Mouse (Mus musculus) heart, embryonic 16.5 days (tissue): ENCODE results near the gene Med7. TPM values are rescaled to one million over a fixed set of nuclear protein-coding genes. Genes with fewer than 3 reads are reported as not detected.
A peak's percentile ranks its signal among the peaks of the same experiment; 100 is the strongest.

Experiments
- ATAC-seq: fragments of 200-750 bp; cut with Nextera tagmentation; replicated peaks from 2 replicates; pipeline ENCODE4 v1.8.0; 2017; ENCODE audit warnings: moderate number of reproducible peaks; ENCODE audit not compliant: insufficient read depth, low FRiP score; ENCODE audit errors: extremely low read depth
- H3K27ac ChIP-seq: fragments of 300-500 bp; sonication (generic); 2 replicates; pipeline ENCODE4 v1.5.1; 2014; ENCODE audit warnings: mild to moderate bottlenecking, low read length, control low read depth, moderate library complexity
- H3K27me3 ChIP-seq: fragments of 300-500 bp; sonication (generic); 2 replicates; pipeline ENCODE4 v1.6.1; 2014; ENCODE audit warnings: low read length, mixed read lengths; ENCODE audit not compliant: control insufficient read depth, insufficient read depth
- H3K36me3 ChIP-seq: fragments of 300-500 bp; sonication (generic); 2 replicates; pipeline ENCODE4 v1.6.1; 2014; ENCODE audit not compliant: control insufficient read depth, insufficient read depth
- H3K4me1 ChIP-seq: fragments of 300-500 bp; sonication (generic); 2 replicates; pipeline ENCODE4 v1.6.1; 2014; ENCODE audit warnings: low read length, mixed read lengths; ENCODE audit not compliant: control insufficient read depth, insufficient read depth
- H3K4me2 ChIP-seq: fragments of 300-500 bp; sonication (generic); 2 replicates; pipeline ENCODE4 v1.6.1; 2014; ENCODE audit warnings: low read depth, mild to moderate bottlenecking, control low read depth, low read length
- H3K4me3 ChIP-seq: fragments of 300-500 bp; sonication (generic); 2 replicates; pipeline ENCODE4 v1.5.1; 2014; ENCODE audit warnings: mild to moderate bottlenecking, control low read depth, low read length
- H3K9ac ChIP-seq: fragments of 300-500 bp; sonication (generic); 2 replicates; pipeline ENCODE4 v1.6.1; 2014; ENCODE audit warnings: low read length, control low read depth
- H3K9me3 ChIP-seq: fragments of 300-500 bp; sonication (generic); replicated peaks from 2 replicates; pipeline ENCODE4 v1.6.1; 2016; ENCODE audit warnings: low read length; ENCODE audit not compliant: control insufficient read depth
- WGBS: fragments of 180-500 bp; shearing (Covaris S2); extraction: QIAGEN DNeasy Blood & Tissue Kit; methylation state at CpG from one replicate; pipeline ENCODE4 v1.1.7; 2014; 5-methylcytosine and 5-hydroxymethylcytosine counted together
- polyA plus RNA-seq: library from polyadenylated mRNA; unstranded; fragments of >200 nt; fragmentation: Nextera tagmentation; extraction: Ambion mirVana; gene quantifications from 2 replicates; pipeline ENCODE4 v1.2.1, GENCODE M21; 2015

Med7 gene
- 43.6 and 47.8 TPM in 2 replicates for polyA plus RNA-seq

GRCm38 (mm10) chr11:46436760-46437458 lies at the start of gene Med7:
TSS of gene Med7 (plus strand) at chr11:46436925.
- under 1% methylated on average over 56 of the region's 59 CpGs for WGBS
- no peaks in the 10 kb centered on the region for H3K27me3 ChIP-seq
- H3K4me3 ChIP-seq, result peak within 1 kb of the TSS; percentile 81
- H3K27ac ChIP-seq, result peak within 1 kb of the TSS; percentile 89
- peaks cover 9% of the 10 kb centered on the region for H3K4me1 ChIP-seq
- peaks cover 6% of the 10 kb centered on the region for H3K36me3 ChIP-seq
- ATAC-seq, result peak; percentile 99
- peak within 1 kb of the TSS; percentile 84 for H3K9ac ChIP-seq
- peak within 1 kb of the TSS; percentile 96 for H3K4me2 ChIP-seq
- H3K9me3 ChIP-seq, result no peaks in the 10 kb centered on the region

DNA sequence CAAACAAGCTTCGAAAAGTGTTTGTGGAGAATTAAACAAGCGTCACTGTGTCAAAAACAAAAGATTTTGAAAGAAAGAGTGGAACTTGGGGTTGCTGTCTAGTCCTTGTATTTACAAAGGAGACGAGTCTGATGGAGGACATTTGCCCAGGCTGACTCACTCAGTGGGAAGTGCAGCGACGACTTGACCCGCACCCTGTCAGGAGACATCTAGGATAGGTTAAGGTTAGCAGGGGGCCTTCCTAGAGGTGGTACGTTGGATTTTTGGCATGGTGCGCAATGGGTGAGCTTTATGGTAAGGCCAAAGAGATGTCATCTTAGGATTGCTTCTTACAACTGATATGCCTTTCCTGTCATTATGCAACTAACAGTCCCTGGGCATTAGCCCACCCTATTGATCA lies 49.7 kb upstream of the Med7 start:
- H3K27me3 ChIP-seq, result no peaks in the 10 kb centered on the region
- ATAC-seq, result no peak

GRCm38 (mm10) chr11:46388438-46388837 lies 48.3 kb upstream of the Med7 start:
- 0 out of 2 replicates have a peak overlapping the region, but pooled peaks have one; percentile 5 for H3K4me2 ChIP-seq
- no peak for ATAC-seq
- no peaks in the 10 kb centered on the region for H3K9me3 ChIP-seq
- H3K27ac ChIP-seq, result no peak overlapping the region; the same call in 1 of the 2 replicates
- 64% methylated on average over 6 of the region's 6 CpGs for WGBS
- H3K27me3 ChIP-seq, result no peaks in the 10 kb centered on the region
- H3K36me3 ChIP-seq, result no peaks in the 10 kb centered on the region
- H3K9ac ChIP-seq, result no peak overlapping the region
- no peaks in the 10 kb centered on the region for H3K4me1 ChIP-seq
- H3K4me3 ChIP-seq, result peak overlapping the region; percentile 30

More for the DNA sequence above, 49.7 kb upstream of the Med7 start:
- no peak overlapping the region for H3K27ac ChIP-seq
- no peak overlapping the region for H3K9ac ChIP-seq
- H3K4me1 ChIP-seq, result no peaks in the 10 kb centered on the region
- no peak overlapping the region for H3K4me3 ChIP-seq
- no peaks in the 10 kb centered on the region for H3K36me3 ChIP-seq
- H3K9me3 ChIP-seq, result no peaks in the 10 kb centered on the region
- H3K4me2 ChIP-seq, result no peak overlapping the region
- WGBS, result 88% methylated on average over 8 of the region's 8 CpGs

GRCm38 (mm10) chr11:46389336-46390117 lies 47.2 kb upstream of the Med7 start, which contains the start of gene Itk:
TSS of gene Itk (minus strand) at chr11:46389515.
- H3K27me3 ChIP-seq, result no peaks in the 10 kb centered on the region
- peak within 1 kb of the TSS; percentile 48; the same call in 1 of the 2 replicates for H3K27ac ChIP-seq
- peak within 1 kb of the TSS; percentile 30 for H3K4me3 ChIP-seq
- H3K36me3 ChIP-seq, result no peaks in the 10 kb centered on the region
- H3K4me1 ChIP-seq, result no peaks in the 10 kb centered on the region
- no peak within 1 kb of the TSS for H3K9ac ChIP-seq
- 0 out of 2 replicates have a peak within 1 kb of the TSS, but pooled peaks have one; percentile 5 for H3K4me2 ChIP-seq
- WGBS, result 73% methylated on average over 13 of the region's 13 CpGs
- no peaks in the 10 kb centered on the region for H3K9me3 ChIP-seq
- peak; percentile 64 for ATAC-seq

GRCm38 (mm10) chr11:46390621-46391020 lies 46.1 kb upstream of the Med7 start:
- H3K4me1 ChIP-seq, result no peaks in the 10 kb centered on the region
- no peak overlapping the region for H3K27ac ChIP-seq
- no peaks in the 10 kb centered on the region for H3K27me3 ChIP-seq
- no peaks in the 10 kb centered on the region for H3K9me3 ChIP-seq
- no peaks in the 10 kb centered on the region for H3K36me3 ChIP-seq
- no peak overlapping the region for H3K4me2 ChIP-seq
- WGBS, result 38% methylated on average over 3 of the region's 3 CpGs
- H3K9ac ChIP-seq, result no peak overlapping the region
- H3K4me3 ChIP-seq, result no peak overlapping the region
- ATAC-seq, result no peak

DNA sequence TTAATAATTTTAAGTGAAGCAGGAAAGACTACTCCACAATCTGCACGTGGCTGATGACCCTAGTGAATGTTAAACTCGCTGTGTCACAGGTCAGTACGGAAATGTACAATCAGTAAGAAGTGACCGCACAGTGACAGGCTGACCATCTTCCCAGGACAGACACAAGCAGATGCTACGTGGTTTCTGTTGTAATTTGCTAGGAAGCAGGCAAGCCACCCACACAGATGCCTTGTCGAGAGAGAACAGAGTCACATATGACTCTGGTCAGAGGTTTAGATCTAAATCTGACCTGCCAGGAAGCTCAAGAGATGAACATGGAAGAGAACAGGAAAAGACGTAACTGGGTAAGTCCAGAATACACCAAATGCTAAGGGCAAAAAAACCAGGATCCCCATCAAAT lies 43.8 kb upstream of the Med7 start:
- no peak for ATAC-seq
- Histone ChIP-seq H3K9ac (no peak overlapping the region), H3K27me3 (no peaks in the 10 kb centered on the region), H3K4me2 (no peak overlapping the region), H3K27ac (no peak overlapping the region), H3K9me3 (no peaks in the 10 kb centered on the region), H3K36me3 (no peaks in the 10 kb centered on the region), H3K4me1 (no peaks in the 10 kb centered on the region), H3K4me3 (no peak overlapping the region)
- WGBS, result 74% methylated on average over 7 of the region's 7 CpGs

- Histone ChIP-seq H3K27me3 (no peaks in the 10 kb centered on the region), H3K36me3 (no peaks in the 10 kb centered on the region), H3K27ac (no peak overlapping the region), H3K9ac (no peak overlapping the region), H3K4me1 (no peaks in the 10 kb centered on the region), H3K9me3 (no peaks in the 10 kb centered on the region), H3K4me3 (no peak overlapping the region), H3K4me2 (no peak overlapping the region)
- no peak for ATAC-seq
- WGBS, result 70% methylated on average over 4 of the region's 4 CpGs
These were observed 43.3 kb upstream of the Med7 start for GRCm38 (mm10) chr11:46393413-46393812.

DNA sequence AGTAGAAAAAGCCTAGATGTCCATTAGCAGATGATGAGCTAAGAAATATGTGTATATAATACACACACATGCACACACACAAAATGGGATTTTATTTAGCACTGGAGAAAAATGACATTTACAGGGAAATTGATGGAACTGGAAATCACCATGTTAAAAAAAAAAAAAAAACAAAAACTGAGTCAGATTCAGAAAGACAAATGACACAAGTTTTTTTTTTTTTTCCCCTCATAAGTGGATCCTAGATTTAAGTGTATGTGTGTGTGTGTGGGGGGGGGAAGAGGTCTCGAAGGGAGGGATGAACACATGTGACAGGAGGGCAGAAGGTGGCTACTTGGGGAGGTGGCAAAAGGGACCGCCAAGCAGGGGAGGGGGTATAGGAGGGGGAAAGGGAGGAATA lies 41.6 kb upstream of the Med7 start:
- H3K9ac ChIP-seq, result no peak overlapping the region
- no peaks in the 10 kb centered on the region for H3K4me1 ChIP-seq
- no peak for ATAC-seq
- no peaks in the 10 kb centered on the region for H3K36me3 ChIP-seq
- H3K27ac ChIP-seq, result no peak overlapping the region
- H3K27me3 ChIP-seq, result no peaks in the 10 kb centered on the region
- 69% methylated on average over 2 of the region's 2 CpGs for WGBS
- no peaks in the 10 kb centered on the region for H3K9me3 ChIP-seq
- no peak overlapping the region for H3K4me2 ChIP-seq
- no peak overlapping the region for H3K4me3 ChIP-seq

DNA sequence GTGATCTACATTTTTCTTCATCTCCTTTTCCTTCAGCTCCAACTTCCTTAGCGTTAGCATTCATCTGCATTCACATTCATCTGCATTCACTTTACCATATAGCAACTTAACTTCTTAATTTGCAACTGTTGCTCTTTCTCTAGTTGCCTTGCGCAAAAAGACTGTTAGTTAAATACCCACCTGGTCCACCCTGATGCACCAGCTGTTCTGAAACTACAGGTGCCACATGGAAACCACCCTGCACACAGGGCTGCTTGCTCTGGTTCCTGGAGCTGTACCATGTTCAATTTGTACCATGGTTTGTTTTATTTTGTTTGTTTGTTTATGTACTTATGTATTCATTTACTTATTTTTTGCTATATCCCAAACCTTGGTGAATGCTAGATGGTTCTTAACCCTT lies 41.0 kb upstream of the Med7 start:
- Histone ChIP-seq H3K4me3 (no peak overlapping the region), H3K4me2 (no peak overlapping the region), H3K9me3 (no peaks in the 10 kb centered on the region), H3K27ac (peak overlapping the region; percentile 41; the same call in 1 of the 2 replicates), H3K4me1 (no peaks in the 10 kb centered on the region), H3K36me3 (no peaks in the 10 kb centered on the region), H3K9ac (no peak overlapping the region), H3K27me3 (no peaks in the 10 kb centered on the region)
- 0 out of 2 replicates have a peak, but pooled peaks have one; percentile 28 for ATAC-seq
- 85% methylated on average over 2 of the region's 2 CpGs for WGBS
